Mouse (Mus musculus): ENCODE measurements around the gene Hoxd9. TPM values are rescaled to one million over a fixed set of nuclear protein-coding genes. Genes with fewer than 3 reads are reported as not detected.
A peak's percentile ranks its signal among the peaks of the same experiment; 100 is the strongest.

Hoxd9 gene
- total RNA-seq, 2 experiments from 2014 or later: not detected

GRCm38 (mm10) chr2:74691995-74692807, 5.3 kb upstream of the Hoxd9 start:
- intact Hi-C loops (cut with DNase I): no loop called here
- DNase-seq (ENCODE audit: low spot score in 2 of 2): no peak

GRCm38 (mm10) chr2:74692808-74693431, 4.6 kb upstream of the Hoxd9 start:
- intact Hi-C loops (cut with DNase I): no loop called here
- no peak for DNase-seq (ENCODE audit: low spot score in 2 of 2)

GRCm38 (mm10) chr2:74693432-74693827, 4.1 kb upstream of the Hoxd9 start:
- intact Hi-C loops (cut with DNase I): no loop called here
- no peak for DNase-seq (ENCODE audit: low spot score in 2 of 2)

- no peak for DNase-seq (ENCODE audit: low spot score in 2 of 2)
- intact Hi-C loops (cut with DNase I): no loop called here
Measured at GRCm38 (mm10) chr2:74694066-74694465, 3.5 kb upstream of the Hoxd9 start.

GRCm38 (mm10) chr2:74695383-74695782, 2.1 kb upstream of the Hoxd9 start:
- no peak for DNase-seq (ENCODE audit: low spot score in 2 of 2)
- intact Hi-C loops (cut with DNase I): loop anchor here (5.0 kb wide), 1 partner anchor 38 kb away; the partner anchor contains the start of gene Evx2

- DNase-seq (ENCODE audit: low spot score in 2 of 2): no peak
- intact Hi-C loops (cut with DNase I): loop anchor here (5.0 kb wide), 1 partner anchor 39 kb away; the partner anchor contains the start of gene Evx2
Measured at GRCm38 (mm10) chr2:74695813-74696430, 1.6 kb upstream of the Hoxd9 start.

- intact Hi-C loops (cut with DNase I): loop anchor here (5.0 kb wide), 1 partner anchor 39 kb away; the partner anchor contains the start of gene Evx2
Measured at GRCm38 (mm10) chr2:74696442-74697335, 838 bp upstream of the Hoxd9 start.

GRCm38 (mm10) chr2:74698201-74699052, 900 bp downstream of the Hoxd9 start:
- intact Hi-C loops (cut with DNase I): loop anchor here (5.0 kb wide), 1 partner anchor 41 kb away; the partner anchor contains the start of gene Evx2
- DNase-seq (ENCODE audit: low spot score in 2 of 2): no peak

More at GRCm38 (mm10) chr2:74696442-74697335, 838 bp upstream of the Hoxd9 start:
- DNase-seq (ENCODE audit: low spot score in 2 of 2): no peak

- intact Hi-C loops (cut with DNase I): loop anchor here (5.0 kb wide), 1 partner anchor 42 kb away; the partner anchor contains the start of gene Evx2
- DNase-seq (ENCODE audit: low spot score in 2 of 2): no peak
Measured at GRCm38 (mm10) chr2:74699053-74699430, 1.5 kb downstream of the Hoxd9 start.

- DNase-seq (ENCODE audit: low spot score in 2 of 2): no peak
- intact Hi-C loops (cut with DNase I): loop anchor here (2.0 to 5.0 kb wide), 5 partner anchors 43 to 889 kb away; partner anchors contain the start of gene Evx2
Measured at GRCm38 (mm10) chr2:74699664-74700545, 2.4 kb downstream of the Hoxd9 start.

- no peak for DNase-seq (ENCODE audit: low spot score in 2 of 2)
- intact Hi-C loops (cut with DNase I): loop anchor here (2.0 to 5.0 kb wide), 4 partner anchors 262 to 888 kb away; no protein-coding TSS in a partner anchor
Measured at GRCm38 (mm10) chr2:74700546-74701112, 3.1 kb downstream of the Hoxd9 start.

- peak; percentile 72 to 87 for DNase-seq (ENCODE audit: low spot score in 2 of 2)
- intact Hi-C loops (cut with DNase I): loop anchor here (2.0 to 5.0 kb wide), 5 partner anchors 260 to 887 kb away; no protein-coding TSS in a partner anchor
Measured at GRCm38 (mm10) chr2:74701949-74702819, 4.7 kb downstream of the Hoxd9 start.

- intact Hi-C loops (cut with DNase I): loop anchor here (2.0 to 5.0 kb wide), 4 partner anchors 259 to 610 kb away; no protein-coding TSS in a partner anchor
- no peak for DNase-seq (ENCODE audit: low spot score in 2 of 2)
Measured at GRCm38 (mm10) chr2:74702820-74703219, 5.3 kb downstream of the Hoxd9 start.

GRCm38 (mm10) chr2:74703317-74703716, 5.8 kb downstream of the Hoxd9 start:
- no peak for DNase-seq (ENCODE audit: low spot score in 2 of 2)
- intact Hi-C loops (cut with DNase I): loop anchor here (2.0 to 5.0 kb wide), 4 partner anchors 259 to 609 kb away; no protein-coding TSS in a partner anchor

GRCm38 (mm10) chr2:74703720-74704392, 6.3 kb downstream of the Hoxd9 start:
- DNase-seq (ENCODE audit: low spot score in 2 of 2): no peak
- intact Hi-C loops (cut with DNase I): loop anchor here (2.0 to 5.0 kb wide), 4 partner anchors 258 to 609 kb away; no protein-coding TSS in a partner anchor

Data from left cerebral cortex, postnatal 14 days (tissue).